In genomic region chr6:110755921-110756320, GRCm38 (mm10) we compare ENCODE assay signal across 18 mouse cellular contexts.
"Had no signal": no experiment of that assay in that cellular context is flagged by ENCODE, and none has a peak within 500 bp of the region (broad histone marks: within the 10 kb centered on the region; RNA-seq: fewer than 3 reads in every experiment).

No protein-coding gene starts in this region.

- H3K27me3 ChIP-seq: limb, embryonic 12.5 days; liver, embryonic 13.5 days; lung, embryonic 15.5 days; megakaryocyte, embryonic 14.5 days had no signal

- ATAC-seq: liver, postnatal 0 days had no signal

- H3K4me1 ChIP-seq: limb, embryonic 12.5 days; liver, embryonic 13.5 days; lung, embryonic 15.5 days; megakaryocyte, embryonic 14.5 days had no signal

- H3K27ac ChIP-seq: layer of hippocampus, adult 2 months; limb, embryonic 12.5 days; liver, embryonic 13.5 days; lung, embryonic 15.5 days; macrophage had no signal

- H3K4me3 ChIP-seq: layer of hippocampus, adult 2 months; limb, embryonic 12.5 days; liver, embryonic 13.5 days; lung, embryonic 15.5 days; megakaryocyte, embryonic 14.5 days; myocyte had no signal

- H3K9ac ChIP-seq: limb, embryonic 12.5 days; liver, embryonic 13.5 days; liver, postnatal 0 days; lung, embryonic 15.5 days had no signal

- H3K4me2 ChIP-seq: limb, embryonic 12.5 days; liver, embryonic 13.5 days; lung, embryonic 15.5 days had no signal

- H3K36me3 ChIP-seq: limb, embryonic 12.5 days; liver, embryonic 13.5 days; lung, embryonic 15.5 days had no signal

- H3K9me3 ChIP-seq: limb, embryonic 12.5 days; liver, embryonic 13.5 days; lung, embryonic 15.5 days; megakaryocyte, embryonic 14.5 days had no signal

- DNase-seq: kidney, adult 18-20 months; kidney, postnatal 10 days; kidney, postnatal 4 days; liver; liver, embryonic 13.5 days; liver, postnatal 0 days; lung, postnatal 14 days; retina, postnatal 1 day; right cerebral cortex, postnatal 4 days; spleen, adult 18-20 months; thymus, adult 18-20 months; thymus, postnatal 14 days had no signal
